8 mouse cellular contexts compared by ENCODE assay signal in genomic region chr5:66675983-66676382, GRCm38 (mm10). TPM values are rescaled to one million over a fixed set of nuclear protein-coding genes. Genes with fewer than 3 reads are reported as not detected.
DNase-seq lines count a peak whose midpoint lies in the region; ATAC-seq lines count a peak whose summit lies in the region.

Gene Uchl1 (plus strand): TSS chr5:66676091.

- ATAC-seq in common myeloid progenitor, adult 5-6 weeks (replicated peaks; ENCODE audit: low read depth, poor library complexity, severe bottlenecking), result peak; percentile 85
- ATAC-seq in intestine, embryonic 15.5 days, result peak; percentile 92
- ATAC-seq in megakaryocyte-erythroid progenitor cell, adult 5-6 weeks (replicated peaks; ENCODE audit: low FRiP score, low TSS enrichment, poor library complexity, severe bottlenecking), result no peak

- intact Hi-C loops in gastrocnemius, postnatal 14 days (cut with DNase I; ENCODE audit: low total_unique reads), result no loop called here

- H3K9ac ChIP-seq in intestine, embryonic 15.5 days, result peak within 1 kb of the TSS; percentile 36

- H3K4me2 ChIP-seq in intestine, embryonic 15.5 days (replicated peaks), result peak within 1 kb of the TSS; percentile 96

- peaks cover 14% of the 10 kb centered on the region for H3K4me1 ChIP-seq in intestine, embryonic 15.5 days (replicated peaks)

- H3K4me3 ChIP-seq in intestine, embryonic 15.5 days (replicated peaks), result peak within 1 kb of the TSS; percentile 49

- H3K36me3 ChIP-seq in intestine, embryonic 15.5 days, result no peaks in the 10 kb centered on the region

- under 1% methylated on average over 20 of the region's 20 CpGs for WGBS in intestine, embryonic 15.5 days

- H3K27ac ChIP-seq in intestine, embryonic 15.5 days, result no peak within 1 kb of the TSS

- H3K27me3 ChIP-seq in intestine, embryonic 15.5 days (replicated peaks), result peaks cover 36% of the 10 kb centered on the region

- no peaks in the 10 kb centered on the region for H3K9me3 ChIP-seq in intestine, embryonic 15.5 days

- peak; percentile 36 to 64 for DNase-seq in adrenal gland, adult 18-20 months (ENCODE audit: low spot score in 2 of 2)
- peak; percentile 39 for DNase-seq in gastrocnemius, postnatal 14 days
- DNase-seq in left cerebral cortex, adult 9 months (ENCODE audit: low spot score in 2 of 2), result peak; percentile 89 to 96
- peak; percentile 95 for DNase-seq in mesoderm, embryonic 11.5 days (ENCODE audit: low read depth, low spot score)
- DNase-seq in right cerebral cortex, postnatal 4 days, result peak; percentile 93

RNA-seq across cellular contexts. Expression of gene Uchl1, which starts in this region (rescaled TPM):
- 100 to 1,000 TPM in 1 of 2 experiments, 10 to 100 TPM in 1; 55.1 to 104 TPM for total RNA-seq in adrenal gland, adult 18-20 months (2021)
- 1.2 and 1.5 TPM in 2 replicates for total RNA-seq in common myeloid progenitor, adult 5-6 weeks (2017)
- total RNA-seq in gastrocnemius, postnatal 14 days (2021), result 10 to 100 TPM in 1 of 2 experiments, 1 to 10 TPM in 1; 9.8 to 14.2 TPM
- polyA plus RNA-seq in intestine, embryonic 15.5 days (2015; fragmentation: Nextera tagmentation; extraction: Ambion mirVana), result 89.5 and 95.7 TPM in 2 replicates
- total RNA-seq in megakaryocyte-erythroid progenitor cell, adult 5-6 weeks (2014; fragmentation: Nextera tagmentation), result 0.48 TPM in 1 of 2 replicates, not detected in the other
- 1.4 TPM in 1 of 2 replicates, not detected in the other for total RNA-seq in megakaryocyte-erythroid progenitor cell, adult 5-6 weeks (2017)

Comparison
In these comparisons a context has a peak if more than half of its experiments do, and no peak if none do; other contexts are left out.
1. DNase-seq: peak in every context shown above with its lines; median percentile 95 in mesoderm, embryonic 11.5 days; 93 in right cerebral cortex, postnatal 4 days; 92 in left cerebral cortex, adult 9 months; 50 in adrenal gland, adult 18-20 months; 39 in gastrocnemius, postnatal 14 days.